Mouse (Mus musculus): Measurements from ENCODE around the gene Cd63. TPM values are rescaled to one million over a fixed set of nuclear protein-coding genes. Genes with fewer than 3 reads are reported as not detected.

Cd63 gene
- polyA plus RNA-seq (2014; fragmentation: Illumina TruSeq; extraction: RNeasy Lipid Tissue Mini Kit (QIAGEN cat#74804); ENCODE audit: insufficient read depth, low read depth, low replicate concordance), result 322 TPM

GRCm38 (mm10) chr10:128900698-128901097 is at the start of gene Cd63:
Cd63 (plus strand) TSS chr10:128900989.

GRCm38 (mm10) chr10:128891296-128892094 is 9.3 kb upstream of the Cd63 start, which contains the start of gene Gdf11:
Gdf11 (minus strand) TSS chr10:128891718.

GRCm38 (mm10) chr10:128922822-128923012 is 21.9 kb downstream of the Cd63 start, which contains the start of gene Rdh5:
Rdh5 (minus strand) TSS chr10:128922888.

GRCm38 (mm10) chr10:128923935-128924334 is 23.1 kb downstream of the Cd63 start, which contains the start of gene Bloc1s1:
Bloc1s1 (minus strand) TSS chr10:128924035.

GRCm38 (mm10) chr10:128933574-128933973 is 32.8 kb downstream of the Cd63 start, which contains the start of gene Itga7:
Itga7 (plus strand) TSS chr10:128933818.

GRCm38 (mm10) chr10:128960590-128961584 is 60.1 kb downstream of the Cd63 start, which contains the start of gene Mettl7b:
Mettl7b (minus strand) TSS chr10:128960988.

Other genes with a start within 250 kb of the Cd63 start
- gene Suox, start 226.9 kb upstream of the Cd63 start, polyA plus RNA-seq (2014; fragmentation: Illumina TruSeq; extraction: RNeasy Lipid Tissue Mini Kit (QIAGEN cat#74804); ENCODE audit: insufficient read depth, low read depth, low replicate concordance), result 10.1 TPM
- gene Rab5b, start 204.7 kb upstream of the Cd63 start, polyA plus RNA-seq (2014; fragmentation: Illumina TruSeq; extraction: RNeasy Lipid Tissue Mini Kit (QIAGEN cat#74804); ENCODE audit: insufficient read depth, low read depth, low replicate concordance), result 55.5 TPM
- gene Pmel, start 196.8 kb upstream of the Cd63 start, polyA plus RNA-seq (2014; fragmentation: Illumina TruSeq; extraction: RNeasy Lipid Tissue Mini Kit (QIAGEN cat#74804); ENCODE audit: insufficient read depth, low read depth, low replicate concordance), result 0.31 TPM
- gene Cdk2, start 196.0 kb upstream of the Cd63 start, polyA plus RNA-seq (2014; fragmentation: Illumina TruSeq; extraction: RNeasy Lipid Tissue Mini Kit (QIAGEN cat#74804); ENCODE audit: insufficient read depth, low read depth, low replicate concordance), result 11.7 TPM
- gene Dgka, start 156.1 kb upstream of the Cd63 start, polyA plus RNA-seq (2014; fragmentation: Illumina TruSeq; extraction: RNeasy Lipid Tissue Mini Kit (QIAGEN cat#74804); ENCODE audit: insufficient read depth, low read depth, low replicate concordance), result 19.2 TPM
- 25.4 TPM for gene Pym1, start 153.1 kb upstream of the Cd63 start, polyA plus RNA-seq (2014; fragmentation: Illumina TruSeq; extraction: RNeasy Lipid Tissue Mini Kit (QIAGEN cat#74804); ENCODE audit: insufficient read depth, low read depth, low replicate concordance)
- gene Mmp19, start 110.1 kb upstream of the Cd63 start, polyA plus RNA-seq (2014; fragmentation: Illumina TruSeq; extraction: RNeasy Lipid Tissue Mini Kit (QIAGEN cat#74804); ENCODE audit: insufficient read depth, low read depth, low replicate concordance), result 10.5 TPM
- gene Dnajc14, start 96.9 kb upstream of the Cd63 start, polyA plus RNA-seq (2014; fragmentation: Illumina TruSeq; extraction: RNeasy Lipid Tissue Mini Kit (QIAGEN cat#74804); ENCODE audit: insufficient read depth, low read depth, low replicate concordance), result 37.5 TPM
- 6.7 TPM for gene Tmem198b, start 96.6 kb upstream of the Cd63 start, polyA plus RNA-seq (2014; fragmentation: Illumina TruSeq; extraction: RNeasy Lipid Tissue Mini Kit (QIAGEN cat#74804); ENCODE audit: insufficient read depth, low read depth, low replicate concordance)
- gene Sarnp, start 83.7 kb upstream of the Cd63 start, polyA plus RNA-seq (2014; fragmentation: Illumina TruSeq; extraction: RNeasy Lipid Tissue Mini Kit (QIAGEN cat#74804); ENCODE audit: insufficient read depth, low read depth, low replicate concordance), result 97.3 TPM
- gene Ormdl2, start 79.3 kb upstream of the Cd63 start, polyA plus RNA-seq (2014; fragmentation: Illumina TruSeq; extraction: RNeasy Lipid Tissue Mini Kit (QIAGEN cat#74804); ENCODE audit: insufficient read depth, low read depth, low replicate concordance), result 65.0 TPM
- 0.65 TPM for gene Gdf11, start 9.3 kb upstream of the Cd63 start, polyA plus RNA-seq (2014; fragmentation: Illumina TruSeq; extraction: RNeasy Lipid Tissue Mini Kit (QIAGEN cat#74804); ENCODE audit: insufficient read depth, low read depth, low replicate concordance)
- gene Rdh5, start 21.9 kb downstream of the Cd63 start, polyA plus RNA-seq (2014; fragmentation: Illumina TruSeq; extraction: RNeasy Lipid Tissue Mini Kit (QIAGEN cat#74804); ENCODE audit: insufficient read depth, low read depth, low replicate concordance), result 6.0 TPM
- gene Bloc1s1, start 23.0 kb downstream of the Cd63 start, polyA plus RNA-seq (2014; fragmentation: Illumina TruSeq; extraction: RNeasy Lipid Tissue Mini Kit (QIAGEN cat#74804); ENCODE audit: insufficient read depth, low read depth, low replicate concordance), result 331 TPM
- 14.2 TPM for gene Itga7, start 32.8 kb downstream of the Cd63 start, polyA plus RNA-seq (2014; fragmentation: Illumina TruSeq; extraction: RNeasy Lipid Tissue Mini Kit (QIAGEN cat#74804); ENCODE audit: insufficient read depth, low read depth, low replicate concordance)
- gene Mettl7b, start 60.0 kb downstream of the Cd63 start, polyA plus RNA-seq (2014; fragmentation: Illumina TruSeq; extraction: RNeasy Lipid Tissue Mini Kit (QIAGEN cat#74804); ENCODE audit: insufficient read depth, low read depth, low replicate concordance), result not detected
- not detected for gene Olfr9, start 88.4 kb downstream of the Cd63 start, polyA plus RNA-seq (2014; fragmentation: Illumina TruSeq; extraction: RNeasy Lipid Tissue Mini Kit (QIAGEN cat#74804); ENCODE audit: insufficient read depth, low read depth, low replicate concordance)
- gene Olfr763, start 109.8 kb downstream of the Cd63 start, polyA plus RNA-seq (2014; fragmentation: Illumina TruSeq; extraction: RNeasy Lipid Tissue Mini Kit (QIAGEN cat#74804); ENCODE audit: insufficient read depth, low read depth, low replicate concordance), result not detected
- gene Olfr764-ps1, start 138.9 kb downstream of the Cd63 start, polyA plus RNA-seq (2014; fragmentation: Illumina TruSeq; extraction: RNeasy Lipid Tissue Mini Kit (QIAGEN cat#74804); ENCODE audit: insufficient read depth, low read depth, low replicate concordance), result not detected
- not detected for gene Olfr765, start 149.0 kb downstream of the Cd63 start, polyA plus RNA-seq (2014; fragmentation: Illumina TruSeq; extraction: RNeasy Lipid Tissue Mini Kit (QIAGEN cat#74804); ENCODE audit: insufficient read depth, low read depth, low replicate concordance)
- gene Olfr766-ps1, start 168.0 kb downstream of the Cd63 start, polyA plus RNA-seq (2014; fragmentation: Illumina TruSeq; extraction: RNeasy Lipid Tissue Mini Kit (QIAGEN cat#74804); ENCODE audit: insufficient read depth, low read depth, low replicate concordance), result not detected
- gene Olfr767, start 181.9 kb downstream of the Cd63 start, polyA plus RNA-seq (2014; fragmentation: Illumina TruSeq; extraction: RNeasy Lipid Tissue Mini Kit (QIAGEN cat#74804); ENCODE audit: insufficient read depth, low read depth, low replicate concordance), result not detected
- gene Olfr768, start 198.4 kb downstream of the Cd63 start, polyA plus RNA-seq (2014; fragmentation: Illumina TruSeq; extraction: RNeasy Lipid Tissue Mini Kit (QIAGEN cat#74804); ENCODE audit: insufficient read depth, low read depth, low replicate concordance), result not detected
- not detected for gene Olfr769, start 216.9 kb downstream of the Cd63 start, polyA plus RNA-seq (2014; fragmentation: Illumina TruSeq; extraction: RNeasy Lipid Tissue Mini Kit (QIAGEN cat#74804); ENCODE audit: insufficient read depth, low read depth, low replicate concordance)
- gene Olfr770, start 238.0 kb downstream of the Cd63 start, polyA plus RNA-seq (2014; fragmentation: Illumina TruSeq; extraction: RNeasy Lipid Tissue Mini Kit (QIAGEN cat#74804); ENCODE audit: insufficient read depth, low read depth, low replicate concordance), result not detected

Data from lung, adult 10 weeks (tissue).